Mouse (Mus musculus) cortical plate, adult 2 months (tissue): ENCODE data around the gene Tcp11.

Experiments used
- CTCF ChIP-seq: fragments of 200-500 bp; IDR thresholded peaks from 2 replicates; pipeline ENCODE4 v1.5.1; 2011; ENCODE audit warnings: mild to moderate bottlenecking, control low read depth, low read length; ENCODE audit not compliant: insufficient read depth; ENCODE audit errors: extremely low read depth
- POLR2A ChIP-seq: fragments of 200-500 bp; IDR thresholded peaks from 2 replicates; pipeline ENCODE4 v1.6.1; 2011; ENCODE audit warnings: mild to moderate bottlenecking, low read length, control low read depth; ENCODE audit not compliant: insufficient read depth; ENCODE audit errors: extremely low read depth

DNA sequence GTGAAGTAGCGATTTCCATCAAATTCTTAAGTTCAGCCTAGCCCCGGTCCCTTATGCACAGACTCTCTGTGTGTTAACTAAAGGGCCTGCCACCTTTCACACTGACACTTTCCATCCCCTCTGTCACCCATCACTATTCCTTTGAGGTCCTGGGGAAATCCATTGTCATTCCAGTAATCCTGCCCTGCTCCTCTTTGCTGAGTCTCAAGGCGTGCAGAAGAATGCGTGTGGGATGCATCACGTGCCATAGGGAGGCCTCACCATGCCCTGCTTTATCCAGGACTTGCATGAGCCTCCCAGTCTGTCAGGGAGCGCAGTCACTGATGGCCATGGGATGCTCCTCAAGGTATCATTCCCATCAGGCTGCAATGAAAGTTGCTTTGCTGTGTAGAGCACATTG, 62.1 kb downstream of the Tcp11 start:
- TF ChIP-seq CTCF (no peak), POLR2A (no peak)
